Mouse (Mus musculus) bone marrow, adult 2 months (tissue): ENCODE measurements around the gene Fam83f.

Experiments used
- CTCF ChIP-seq: fragments of 200-500 bp; IDR thresholded peaks from 2 replicates; pipeline ENCODE4 v1.5.1; 2011; ENCODE audit warnings: low read length, control low read depth; ENCODE audit not compliant: control insufficient read depth, insufficient read depth
- POLR2A ChIP-seq: fragments of 200-500 bp; IDR thresholded peaks from 2 replicates; pipeline ENCODE4 v1.6.1; 2011; ENCODE audit warnings: low read depth, mild to moderate bottlenecking, control low read depth, low read length, borderline replicate concordance; ENCODE audit not compliant: control insufficient read depth

DNA sequence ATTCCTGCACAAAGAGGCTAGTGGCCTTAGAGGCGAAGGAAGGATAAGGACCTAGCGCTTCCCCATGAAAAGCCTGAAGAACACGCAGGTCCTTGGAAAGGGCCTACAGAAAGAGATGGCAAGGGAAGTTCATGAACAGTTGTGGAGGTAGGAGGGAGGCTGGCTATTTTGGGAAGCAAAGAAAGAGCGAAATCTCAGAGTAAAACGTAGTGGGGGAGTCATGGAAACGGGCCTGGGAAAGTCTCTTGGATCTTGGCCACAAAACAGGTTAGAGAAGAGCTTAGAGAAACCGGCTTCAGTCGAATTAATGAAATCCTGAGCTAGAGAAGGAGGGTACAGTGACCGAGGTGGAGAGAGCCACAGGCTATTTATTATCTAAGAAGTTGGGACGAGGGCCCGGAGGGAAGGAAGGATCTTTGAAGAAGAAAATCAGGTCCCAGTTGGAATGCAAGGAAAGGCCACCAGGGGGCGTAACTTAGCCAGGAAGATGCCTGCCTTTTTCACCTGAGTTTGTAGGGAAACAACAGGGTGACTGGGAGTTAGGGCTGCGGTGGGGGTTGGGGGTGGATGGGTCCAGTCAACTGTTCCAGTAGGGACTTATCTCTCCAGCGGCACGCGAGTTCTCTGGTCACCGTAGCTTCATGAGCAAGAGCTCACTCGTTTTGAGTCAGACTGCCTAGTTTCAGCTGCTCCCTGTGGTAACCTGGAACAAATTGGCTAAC, 34.3 kb downstream of the Fam83f start:
- no peak for TF ChIP-seq POLR2A
- TF ChIP-seq CTCF, result peak; percentile 80
